Mouse (Mus musculus) CH12F3 (cell line): ENCODE results near the gene Tm4sf5.
"Not testable (repeated sequence)": the region's sequence is repeated elsewhere in the genome, so short reads cannot be mapped to it uniquely, and the experiment has no call there.

ENCODE experiments used
- in situ Hi-C: fragments of 300-500 bp; cut with MboI; formaldehyde crosslinking; loops from 2 replicates; pipeline ENCODE4 v1.14.3; 2020; ENCODE audit warnings: low sequenced_read_pairs

The Tm4sf5 gene

DNA sequence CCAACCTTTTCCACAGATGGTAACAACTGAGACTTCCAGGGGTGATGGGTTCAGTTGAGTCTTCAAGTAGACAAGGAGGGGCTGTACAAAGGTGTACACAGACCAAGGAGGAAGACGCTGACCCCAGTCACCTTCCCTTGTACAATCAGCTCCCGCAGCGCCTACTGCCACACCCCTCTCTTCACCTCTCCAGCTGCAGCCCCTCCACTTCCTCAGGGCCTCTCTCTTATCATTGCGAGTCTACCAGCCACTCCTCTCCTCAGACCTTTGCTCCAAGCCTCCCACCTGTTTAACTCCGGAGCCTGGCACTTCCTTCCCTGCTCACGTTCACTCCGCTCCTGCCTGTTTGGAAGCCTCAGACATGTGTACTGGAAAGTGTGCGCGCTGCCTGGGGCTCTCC lies at the start of gene Tm4sf5:
TSS of gene Tm4sf5 (plus strand) at position 275 of the 400 bp plus-strand sequence.
- in situ Hi-C loops: loop anchor here (5.0 kb wide), 2 partner anchors 43 to 73 kb away; partner anchors contain the start of gene Arrb2

DNA sequence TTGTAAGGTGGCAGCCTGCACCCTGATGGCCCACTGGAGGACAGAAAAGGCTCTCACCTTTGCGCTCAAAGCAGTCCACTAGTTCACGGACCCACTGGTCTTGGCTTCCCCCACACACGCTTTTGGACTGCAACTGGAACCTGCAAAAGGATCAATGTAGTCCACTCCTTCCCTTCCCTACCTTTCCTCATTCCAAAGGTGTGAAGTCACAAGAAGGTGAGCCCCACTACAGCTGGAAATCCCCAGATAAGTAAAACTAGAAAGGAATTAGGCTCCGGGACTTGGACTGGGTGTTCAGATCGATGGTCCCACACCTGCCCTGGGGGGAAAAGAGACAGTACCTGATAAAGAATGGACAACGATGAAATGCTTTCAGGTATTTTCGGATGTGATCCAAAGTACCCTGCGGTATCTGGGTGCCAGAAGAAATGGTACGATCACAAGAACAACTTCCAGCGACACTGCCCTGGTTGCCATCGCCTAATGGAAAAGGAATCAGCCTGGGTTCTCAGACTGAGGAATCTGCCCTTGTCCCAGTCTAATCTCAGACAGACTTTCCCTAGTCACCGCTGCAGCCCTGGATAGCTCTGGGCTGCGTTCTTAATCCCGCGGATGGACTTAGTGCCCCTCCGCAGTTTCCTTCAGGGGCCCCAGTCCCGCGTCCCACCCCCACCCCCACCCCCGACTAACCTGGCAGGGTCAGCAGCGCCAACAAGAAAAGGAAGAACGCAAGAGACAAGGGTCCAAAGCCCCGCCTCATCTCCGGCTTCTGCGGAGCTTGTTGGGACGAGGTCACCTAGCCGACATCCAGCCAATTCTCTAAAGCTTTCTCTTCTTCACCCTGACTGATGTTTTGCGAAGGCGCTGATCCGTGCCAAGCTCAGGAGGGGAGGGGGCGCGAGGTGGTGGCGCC lies 46.1 kb upstream of the Tm4sf5 start, which contains the start of gene Zmynd15:
TSS of gene Zmynd15 (plus strand) at position 746 of the 913 bp plus-strand sequence.
- in situ Hi-C loops: no loop called here

DNA sequence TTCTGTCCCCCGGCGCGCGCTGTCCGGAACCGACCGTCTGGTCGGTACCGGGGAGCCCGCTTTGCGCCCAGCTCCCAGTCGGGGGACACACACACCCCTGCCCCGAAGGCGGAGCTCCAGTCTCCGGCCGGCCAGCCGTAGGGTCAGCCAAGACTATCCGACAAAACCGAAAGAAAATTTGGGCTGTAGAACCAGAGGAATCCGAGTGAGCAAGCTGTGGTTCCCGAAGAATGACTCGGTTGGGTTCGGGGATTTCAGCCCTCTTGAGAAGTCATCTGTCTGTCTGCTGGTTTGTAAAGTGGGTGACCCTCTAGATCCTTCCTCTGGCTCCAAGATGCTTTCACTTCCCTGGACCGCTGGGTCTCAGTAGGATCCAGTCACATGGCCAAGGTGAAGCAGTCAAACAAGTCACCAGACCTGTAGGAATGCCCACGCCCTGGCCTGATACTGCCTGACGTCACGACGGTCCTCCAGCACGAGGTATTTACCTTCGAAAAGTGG lies 45.4 kb upstream of the Tm4sf5 start, which contains the start of gene Cxcl16:
TSS of gene Cxcl16 (minus strand) at position 384 of the 501 bp plus-strand sequence.
- in situ Hi-C loops: loop anchor here (5.0 kb wide), 1 partner anchor 43 kb away; no protein-coding TSS in a partner anchor

DNA sequence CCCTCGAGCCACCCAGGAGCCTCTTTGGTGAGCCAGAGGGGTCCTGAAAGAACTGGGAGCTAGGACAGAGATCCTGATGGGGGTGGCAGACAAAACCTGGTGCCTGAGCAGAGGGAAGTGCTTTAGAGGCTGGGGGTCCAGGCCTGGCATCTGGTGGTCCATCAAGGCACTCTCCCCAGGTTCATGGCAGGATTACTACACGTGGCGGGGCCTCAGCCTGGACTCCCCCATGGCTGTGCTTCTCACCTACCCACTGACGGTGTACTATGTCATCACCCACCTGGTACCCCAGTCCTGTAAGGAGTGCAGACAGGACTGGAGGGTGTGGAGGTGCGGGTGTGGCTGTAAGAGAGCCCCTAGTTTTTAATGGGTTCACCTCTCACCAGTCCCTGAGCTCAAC lies 41.1 kb upstream of the Tm4sf5 start:
- in situ Hi-C loops: loop anchor here (5.0 kb wide), 1 partner anchor 38 kb away; no protein-coding TSS in a partner anchor

DNA sequence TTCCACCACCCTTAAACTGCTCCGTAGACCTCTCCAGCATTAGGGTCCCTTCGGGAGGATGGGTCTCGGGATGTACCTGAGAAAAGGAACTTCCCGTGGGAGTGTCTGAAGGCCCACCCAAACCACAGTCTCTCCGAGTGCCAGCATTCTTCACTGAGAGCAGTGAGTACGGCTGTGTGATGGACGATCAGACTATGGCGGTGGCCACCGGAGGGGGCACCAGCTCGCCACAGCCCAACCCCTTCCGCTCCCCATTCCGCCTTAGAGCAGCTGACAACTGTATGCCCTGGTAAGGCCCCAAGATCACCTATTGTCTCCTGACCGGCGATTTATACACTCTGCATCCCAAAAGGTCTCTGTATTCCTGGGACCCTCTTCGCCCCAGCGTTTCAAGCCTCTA lies 39.8 kb upstream of the Tm4sf5 start:
- in situ Hi-C loops: no loop called here

DNA sequence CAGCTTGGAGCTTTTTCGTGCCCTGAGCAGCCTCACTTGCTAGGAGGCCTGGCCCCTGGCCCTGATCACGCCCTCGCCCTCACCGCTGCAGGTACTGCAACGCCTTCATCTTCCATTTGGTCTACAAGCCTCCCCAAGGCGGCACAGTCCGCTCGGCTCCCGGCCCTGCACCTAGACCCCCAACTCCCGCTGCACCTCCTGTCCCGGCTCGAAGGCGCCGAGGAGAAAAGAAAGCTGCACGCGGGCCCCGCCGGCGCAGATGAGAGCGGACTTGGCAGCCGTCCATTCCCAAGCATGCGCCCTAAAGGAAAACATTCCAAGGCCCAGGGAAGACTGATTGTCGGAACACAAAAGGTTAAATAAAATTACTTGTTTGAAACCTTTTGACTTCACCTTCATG lies 39.2 kb upstream of the Tm4sf5 start:
- in situ Hi-C loops: no loop called here

DNA sequence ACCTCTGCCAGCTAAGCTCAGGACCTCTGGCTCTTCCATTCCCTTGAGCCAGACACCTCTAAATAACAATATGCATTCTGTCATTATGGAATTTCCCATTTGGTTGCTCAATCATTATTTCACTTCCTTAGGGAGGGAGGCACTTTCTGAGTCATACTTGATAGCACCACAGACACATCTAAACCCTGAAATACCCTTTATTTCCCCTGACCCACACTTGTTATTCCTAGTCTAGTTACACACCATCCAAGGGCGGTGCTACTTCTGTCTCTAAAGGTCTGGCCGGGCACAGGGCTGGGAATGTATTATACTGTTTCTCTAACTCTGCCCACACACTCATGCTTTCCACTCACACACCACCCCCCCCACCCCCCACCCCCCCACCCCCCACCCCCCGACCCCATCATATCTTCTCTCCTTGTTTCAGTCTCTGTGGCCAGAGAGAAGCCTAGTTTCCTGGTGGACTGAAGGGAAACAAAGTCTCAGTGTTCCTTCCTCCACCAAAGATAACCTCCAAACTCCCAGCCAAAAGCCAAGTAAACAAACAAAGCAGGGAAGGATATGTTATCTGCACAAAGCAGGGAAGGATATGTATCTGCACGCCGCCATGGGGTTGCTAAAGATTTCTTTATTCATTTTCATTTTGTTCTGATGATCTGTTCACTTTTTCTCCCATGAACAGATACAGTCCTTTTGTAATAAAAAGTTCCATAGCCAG lies 37.0 kb upstream of the Tm4sf5 start:
- in situ Hi-C loops: no loop called here

DNA sequence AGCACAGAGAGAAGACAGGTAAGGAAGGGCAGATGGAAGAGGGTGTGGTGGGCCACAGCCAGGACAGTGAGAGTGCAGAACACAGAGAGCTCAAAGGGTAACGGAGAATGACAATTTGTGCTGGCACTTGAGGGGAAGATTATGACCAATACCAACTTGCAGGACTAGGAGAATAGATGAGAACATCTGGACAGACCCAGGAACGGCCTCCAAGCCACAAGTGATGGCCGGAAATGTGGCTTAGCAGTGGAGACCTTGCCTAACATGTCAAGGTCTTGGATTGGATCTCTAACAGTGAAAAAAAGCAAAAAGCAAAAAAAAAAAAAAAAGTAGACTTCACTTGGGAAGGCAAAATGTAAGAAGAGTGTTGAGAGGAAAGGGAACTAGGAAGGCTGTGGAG lies 35.3 kb upstream of the Tm4sf5 start:
- in situ Hi-C loops: no loop called here

DNA sequence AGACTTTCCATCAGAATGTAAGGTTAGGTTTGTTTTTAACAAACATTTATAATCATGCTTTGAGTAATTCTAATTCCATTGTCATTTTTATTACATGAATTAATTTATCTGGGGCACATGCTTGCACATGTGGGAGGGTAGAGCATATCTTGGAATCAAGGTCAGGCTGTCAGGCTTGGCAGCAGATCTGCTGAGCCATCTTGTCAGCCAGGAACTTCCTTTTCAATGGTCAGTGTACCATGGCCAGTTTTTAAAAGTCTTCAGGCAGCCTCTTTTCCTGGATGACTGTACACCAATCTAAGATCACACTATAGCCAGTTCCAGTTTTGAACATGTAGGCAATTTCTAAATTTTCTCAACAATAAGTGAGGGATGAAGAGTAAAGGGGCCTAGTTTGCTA lies 32.3 kb upstream of the Tm4sf5 start:
- in situ Hi-C loops: no loop called here

DNA sequence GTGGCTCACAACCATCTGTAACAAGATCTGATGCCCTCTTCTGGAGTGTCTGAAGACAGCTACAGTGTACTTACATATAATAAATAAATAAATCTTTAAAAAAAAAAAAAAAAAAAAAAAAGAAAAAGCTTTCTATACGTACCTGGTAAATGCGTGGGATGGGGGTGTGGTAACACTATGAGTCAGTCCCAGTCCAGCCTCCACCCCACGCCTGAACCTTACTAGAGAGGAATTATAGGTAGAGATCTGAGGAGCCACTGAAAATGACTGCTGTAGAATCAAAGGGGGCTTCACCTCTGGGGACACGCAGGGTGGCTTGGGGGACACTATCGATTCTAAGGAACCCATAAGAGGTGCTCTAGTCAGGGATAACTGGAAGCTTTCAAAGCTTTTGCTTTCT lies 31.8 kb upstream of the Tm4sf5 start:
- in situ Hi-C loops: not testable (repeated sequence)

DNA sequence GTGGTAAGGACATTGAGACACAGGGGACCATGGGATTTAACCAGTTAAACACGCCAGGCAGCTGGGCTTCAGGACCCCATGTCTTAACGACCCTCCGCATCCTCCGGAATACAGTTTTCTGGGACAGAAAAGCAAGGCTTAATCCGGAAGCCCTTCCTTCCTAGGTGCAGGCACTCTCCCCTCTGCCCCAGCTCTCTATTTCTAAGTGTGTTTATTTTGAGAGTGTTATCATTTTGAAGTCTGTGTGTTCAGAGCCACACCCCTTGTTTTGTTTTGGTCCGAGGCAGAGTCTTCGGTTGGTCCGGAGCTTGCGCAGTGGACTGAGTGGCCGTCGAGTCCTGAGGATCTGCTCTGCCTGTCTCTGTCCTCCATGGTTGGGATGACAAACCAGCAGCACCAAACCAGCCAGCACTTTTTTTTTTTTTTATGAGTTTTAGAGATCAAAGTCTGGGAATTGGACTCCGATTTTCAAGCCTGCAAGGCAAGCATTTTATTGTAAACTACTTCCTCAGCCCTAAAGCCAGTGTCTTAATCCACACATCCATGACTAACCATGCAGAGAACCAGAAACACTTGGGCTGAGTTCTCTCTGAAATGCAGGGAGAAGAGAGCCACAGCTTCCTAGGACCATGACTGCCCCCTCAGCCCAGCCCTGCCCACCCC lies 30.0 kb upstream of the Tm4sf5 start:
- in situ Hi-C loops: no loop called here

DNA sequence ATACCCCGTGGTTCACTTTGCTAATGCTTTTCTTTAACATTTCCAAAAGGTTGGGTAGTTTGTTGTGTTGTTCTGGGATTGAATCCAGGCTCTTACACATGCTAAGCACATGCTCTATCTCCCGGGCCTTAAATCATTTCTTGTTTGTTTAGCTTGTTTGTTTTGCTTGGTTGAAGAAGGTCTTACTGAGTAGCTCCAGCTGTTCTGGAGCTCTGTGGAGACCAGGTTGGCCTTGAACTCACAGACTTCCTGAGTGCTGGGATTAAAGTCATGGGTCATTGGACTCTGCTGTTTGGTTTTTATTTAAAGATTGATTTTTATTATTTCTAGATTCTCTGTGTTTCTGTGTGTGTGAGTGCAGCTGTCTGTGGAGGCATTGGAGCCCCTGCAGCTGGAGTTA lies 19.5 kb upstream of the Tm4sf5 start:
- in situ Hi-C loops: no loop called here

DNA sequence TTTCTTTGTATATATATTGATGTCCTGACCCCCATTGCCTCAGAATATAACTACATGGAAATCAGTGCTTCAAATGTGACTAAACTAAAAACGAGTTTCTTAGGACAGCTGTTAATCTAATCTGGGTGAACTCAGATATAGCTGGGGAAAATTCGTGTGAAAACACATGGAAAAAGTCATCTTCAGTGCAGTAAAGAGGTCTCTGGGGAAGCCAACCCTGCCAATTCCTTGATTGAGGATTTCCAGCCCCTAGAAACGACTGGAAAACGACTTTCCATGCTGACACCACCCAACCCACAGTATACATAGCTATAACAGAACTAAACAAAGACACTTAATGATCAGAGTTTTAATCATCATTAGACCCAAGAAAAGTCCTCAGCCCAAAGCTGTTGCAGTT lies 17.2 kb upstream of the Tm4sf5 start:
- in situ Hi-C loops: no loop called here

DNA sequence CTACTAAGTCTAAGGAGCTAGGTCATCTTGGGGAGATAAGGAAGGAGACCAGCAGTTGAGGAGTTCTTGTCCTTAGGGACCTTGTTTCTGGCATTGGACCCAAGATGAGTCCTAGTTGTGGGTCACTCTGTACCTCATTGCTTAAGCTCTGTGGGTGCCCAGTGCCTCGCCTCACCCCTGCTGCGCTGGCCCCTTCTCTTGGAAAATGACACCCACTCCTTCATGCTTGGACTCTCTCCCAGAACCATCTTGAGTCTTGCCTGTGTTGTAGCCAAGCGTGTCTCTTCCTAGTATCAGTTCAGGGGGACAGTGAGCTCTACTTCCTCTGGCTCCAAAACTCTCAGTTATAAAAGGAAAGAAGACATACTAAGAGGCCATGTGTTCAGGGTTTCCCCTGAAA lies 15.9 kb upstream of the Tm4sf5 start:
- in situ Hi-C loops: no loop called here

DNA sequence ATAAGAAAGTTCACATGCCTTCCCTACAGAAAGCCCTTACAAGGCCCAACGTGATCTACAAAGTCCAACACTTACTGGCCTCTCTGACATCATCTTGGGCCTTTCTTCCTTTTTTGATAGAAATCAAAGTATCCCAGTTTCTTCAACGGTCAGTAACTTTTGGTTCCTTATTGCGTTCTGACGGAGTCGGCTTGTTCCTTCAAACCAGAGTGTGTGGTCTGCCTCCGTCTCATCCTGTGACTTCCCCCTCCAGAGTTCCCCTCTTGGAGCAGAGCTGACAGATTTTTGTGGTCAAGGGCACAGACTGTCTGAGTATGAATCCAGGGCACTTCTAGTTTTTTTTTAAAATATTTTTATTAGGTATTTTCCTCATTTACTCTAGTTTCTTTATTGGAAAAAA lies 15.4 kb upstream of the Tm4sf5 start:
- in situ Hi-C loops: no loop called here

DNA sequence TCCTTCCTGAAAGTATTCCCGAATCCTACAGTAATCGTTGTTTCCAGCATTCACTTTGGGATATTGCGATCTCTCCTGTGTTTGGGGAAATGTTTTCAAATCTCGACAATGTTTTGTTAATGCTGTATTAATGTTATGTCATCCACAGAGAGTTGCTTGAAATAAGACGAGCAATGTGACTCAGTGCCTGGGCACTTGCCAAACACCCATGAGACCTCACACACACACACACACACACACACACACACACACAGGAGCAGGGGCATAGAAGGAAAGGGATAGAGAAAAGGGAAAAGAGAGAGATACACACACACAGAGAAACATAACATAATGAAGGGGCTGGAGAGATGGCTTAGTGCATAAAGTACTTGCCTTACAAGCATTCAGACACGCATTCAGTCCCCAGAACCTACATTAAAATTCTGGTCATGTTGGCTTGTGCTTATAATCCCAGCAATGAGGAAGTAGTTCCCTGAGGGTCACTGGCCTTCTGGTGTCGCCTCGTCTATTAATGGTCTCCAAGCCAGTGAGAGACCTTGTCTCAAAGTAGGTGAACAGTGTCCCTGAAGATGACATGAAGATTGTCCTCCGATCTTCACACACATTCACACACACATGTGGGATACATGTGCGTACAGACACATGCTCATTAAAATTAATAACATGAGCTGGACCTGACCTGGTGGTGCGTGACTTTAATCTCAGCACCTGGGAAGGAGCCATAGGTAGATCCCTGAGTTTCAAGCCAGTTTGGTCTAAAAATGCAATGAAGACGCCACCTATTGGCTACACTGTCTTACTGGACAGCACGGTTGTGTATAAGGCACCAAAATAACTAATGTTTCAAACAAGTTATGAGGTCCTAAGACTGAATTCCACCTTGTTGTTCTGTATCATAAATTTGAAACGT lies 5.2 kb upstream of the Tm4sf5 start:
- in situ Hi-C loops: loop anchor here (5.0 kb wide), 1 partner anchor 38 kb away; no protein-coding TSS in a partner anchor

DNA sequence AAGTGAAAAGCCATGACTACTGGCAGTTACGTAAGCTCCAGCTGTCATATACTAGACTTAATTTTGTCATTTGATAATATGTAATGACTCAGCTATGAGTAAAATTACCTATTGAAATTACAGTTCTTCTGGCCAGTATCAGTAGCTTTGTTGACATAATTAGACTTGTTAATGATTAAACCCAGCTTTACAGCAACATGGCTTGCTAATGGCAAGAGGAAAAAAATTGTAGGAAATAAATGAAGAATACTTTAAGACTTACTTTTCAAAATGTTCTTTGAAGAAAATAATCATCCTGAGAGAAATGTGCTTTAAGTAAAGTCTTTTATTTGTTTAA lies 4.6 kb upstream of the Tm4sf5 start:
- in situ Hi-C loops: loop anchor here (5.0 kb wide), 1 partner anchor 38 kb away; no protein-coding TSS in a partner anchor

DNA sequence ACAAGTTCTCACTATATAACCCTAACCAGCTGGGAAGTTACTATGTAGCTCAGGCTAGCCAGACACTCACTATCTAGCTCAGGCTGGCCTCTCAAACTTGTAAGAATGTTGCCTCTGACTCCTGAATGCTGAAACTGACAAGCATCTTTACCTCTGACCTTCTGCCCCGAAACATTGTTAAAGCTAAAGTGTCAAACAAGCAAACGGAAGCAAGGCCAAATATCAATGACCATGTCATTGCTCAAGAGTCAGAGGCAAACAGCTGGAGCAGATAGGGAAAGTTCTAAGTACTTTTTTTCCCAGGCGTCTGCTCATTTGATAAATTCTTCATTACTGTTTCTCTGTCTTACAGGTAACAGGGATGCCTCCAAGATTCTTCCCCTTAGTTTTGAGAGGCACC lies 3.0 kb upstream of the Tm4sf5 start:
- in situ Hi-C loops: loop anchor here (5.0 kb wide), 1 partner anchor 40 kb away; no protein-coding TSS in a partner anchor

DNA sequence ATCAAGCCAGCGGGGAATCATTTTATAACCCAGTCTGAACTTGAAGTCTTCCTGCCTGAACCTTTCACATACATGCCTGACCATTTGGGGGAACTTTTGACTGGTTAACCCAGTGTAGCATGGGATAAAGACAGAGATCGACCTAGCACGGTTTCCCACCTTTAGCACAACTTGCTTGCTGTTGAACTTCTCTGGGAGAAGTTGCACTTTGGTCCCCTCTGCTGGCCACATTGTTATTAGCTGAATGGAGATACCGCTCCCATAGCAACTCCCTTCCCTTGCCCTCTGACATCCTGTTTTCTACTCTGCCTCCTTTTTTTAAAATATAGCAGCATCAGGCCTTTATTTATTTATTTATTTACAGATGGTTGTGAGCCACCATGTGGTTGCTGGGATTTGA lies 1.3 kb downstream of the Tm4sf5 start:
- in situ Hi-C loops: loop anchor here (5.0 kb wide), 1 partner anchor 74 kb away; the partner anchor contains the start of gene Arrb2
